Mouse (Mus musculus) myocyte (in vitro differentiated cells): ENCODE measurements around the gene Fbxl18. TPM values are rescaled to one million over a fixed set of nuclear protein-coding genes. Genes with fewer than 3 reads are reported as not detected.

Experiments used
- H3K27me3 ChIP-seq: one replicate; pipeline ENCODE4 v1.6.1; 2011; ENCODE audit not compliant: control insufficient read depth, insufficient read depth, insufficient read length
- H3K36me3 ChIP-seq: one replicate; pipeline ENCODE4 v1.6.1; 2011; ENCODE audit not compliant: control insufficient read depth, insufficient read depth
- H3K4me2 ChIP-seq: one replicate; pipeline ENCODE4 v1.6.1; 2011; ENCODE audit warnings: low read depth, control low read depth
- H3K4me3 ChIP-seq: one replicate; pipeline ENCODE4 v1.5.1; 2011; ENCODE audit warnings: mild to moderate bottlenecking, control low read depth, moderate library complexity
- H3K79me2 ChIP-seq: one replicate; pipeline ENCODE4 v1.6.1; 2011; ENCODE audit not compliant: control insufficient read depth, insufficient read depth
- H3ac ChIP-seq: one replicate; pipeline ENCODE4 v1.6.1; 2011; ENCODE audit not compliant: control insufficient read depth, insufficient read length
- CEBPB ChIP-seq: IDR thresholded peaks from 2 replicates; pipeline ENCODE4 v1.6.1; 2011; ENCODE audit warnings: mild to moderate bottlenecking, moderate library complexity; ENCODE audit not compliant: poor library complexity, insufficient read depth, severe bottlenecking
- E2F4 ChIP-seq: IDR thresholded peaks from one replicate; pipeline ENCODE4 v1.6.1; 2011; ENCODE audit warnings: mild to moderate bottlenecking, control low read depth, moderate library complexity; ENCODE audit not compliant: insufficient read depth
- MAX ChIP-seq: IDR thresholded peaks from one replicate; pipeline ENCODE4 v1.6.1; 2011; ENCODE audit warnings: low read depth, mild to moderate bottlenecking, control low read depth
- MYOD1 ChIP-seq, 3 experiments: IDR thresholded peaks; one replicate each; pipeline ENCODE4 v1.6.1; 2011; ENCODE audit warnings: control low read depth in 2 of 3, low read depth in 2 of 3, mild to moderate bottlenecking in 2 of 3, moderate library complexity in 1 of 3; ENCODE audit not compliant: insufficient read length in 2 of 3, control insufficient read depth in 1 of 3
- MYOG ChIP-seq, 3 experiments: IDR thresholded peaks; one replicate each; pipeline ENCODE4 v1.6.1; 2011; ENCODE audit warnings: control low read depth in 2 of 3, low read depth in 2 of 3, mild to moderate bottlenecking in 2 of 3; ENCODE audit not compliant: insufficient read length in 2 of 3, control insufficient read depth in 1 of 3, insufficient read depth in 1 of 3
- POLR2A ChIP-seq: IDR thresholded peaks from one replicate; pipeline ENCODE4 v1.6.1; 2011; ENCODE audit warnings: low read depth, mild to moderate bottlenecking, control low read depth, moderate library complexity; ENCODE audit not compliant: insufficient read length
- POLR2AphosphoS2 ChIP-seq: IDR thresholded peaks from one replicate; pipeline ENCODE4 v1.6.1; 2011; ENCODE audit warnings: low read depth, control low read depth; ENCODE audit not compliant: insufficient read length
- REST ChIP-seq: IDR thresholded peaks from one replicate; pipeline ENCODE4 v1.6.1; 2011; ENCODE audit warnings: mild to moderate bottlenecking, control low read depth, moderate library complexity; ENCODE audit not compliant: insufficient read depth, insufficient read length
- SRF ChIP-seq: IDR thresholded peaks from one replicate; pipeline ENCODE4 v1.6.1; 2011; ENCODE audit warnings: low read depth; ENCODE audit not compliant: control insufficient read depth, insufficient read length
- TCF12 ChIP-seq: IDR thresholded peaks from one replicate; pipeline ENCODE4 v1.6.1; 2011; ENCODE audit warnings: mild to moderate bottlenecking, control low read depth; ENCODE audit not compliant: poor library complexity, insufficient read depth, severe bottlenecking
- TCF3 ChIP-seq: IDR thresholded peaks from one replicate; pipeline ENCODE4 v1.6.1; 2011; ENCODE audit warnings: low read depth, control low read depth; ENCODE audit not compliant: insufficient read length
- USF1 ChIP-seq: IDR thresholded peaks from one replicate; pipeline ENCODE4 v1.6.1; 2011; ENCODE audit warnings: low read depth, mild to moderate bottlenecking, control low read depth, moderate library complexity
- polyA plus RNA-seq: library from polyadenylated mRNA; unstranded; fragments of >200 nt; fragmentation: generic; extraction: Trizol; gene quantifications from one replicate; pipeline ENCODE4 v1.2.1, GENCODE M21; 2012; ENCODE audit warnings: missing spikeins

Fbxl18 gene
- polyA plus RNA-seq, 1 experiment: 7.6 TPM

DNA sequence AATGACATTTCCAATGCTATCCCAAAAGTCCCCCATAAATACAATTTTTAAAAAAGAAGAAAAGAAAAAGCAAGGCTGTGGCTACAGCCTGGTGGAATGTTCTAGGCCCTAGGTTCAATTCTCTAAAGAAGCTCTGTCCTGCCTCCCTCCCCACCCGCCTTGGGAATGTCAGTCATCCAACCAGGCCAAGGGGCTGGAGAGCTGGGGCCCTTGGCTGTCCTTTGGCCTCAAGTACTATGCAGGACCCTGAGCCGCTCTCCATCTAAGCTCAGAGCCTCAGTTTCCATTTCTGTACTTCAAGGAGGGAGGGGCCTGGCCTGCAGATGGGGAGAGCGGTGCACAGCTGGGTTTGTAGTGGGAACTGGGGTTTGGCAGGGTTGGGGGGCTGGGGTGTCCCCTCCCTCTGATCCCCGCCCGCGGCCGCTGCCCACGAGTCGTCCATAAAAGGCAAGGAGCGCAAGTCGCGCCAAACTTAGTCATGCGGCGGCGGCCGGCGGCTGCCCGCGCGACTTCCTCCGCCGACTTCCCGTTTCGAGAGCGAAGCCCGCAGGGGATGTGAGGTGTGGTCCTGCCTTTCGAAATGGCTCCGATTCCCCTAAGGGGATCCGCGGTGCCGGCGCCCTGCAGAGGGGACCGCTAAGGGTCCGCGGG lies 33.7 kb upstream of the Fbxl18 start:
- Histone ChIP-seq H3K36me3 (no peaks in the 10 kb centered on the region), H3K4me3 (peak overlapping the region; percentile 56), H3K79me2 (peaks cover 16% of the 10 kb centered on the region), H3ac (peak overlapping the region; percentile 14), H3K4me2 (peak overlapping the region; percentile 73), H3K27me3 (no peaks in the 10 kb centered on the region)
- TF ChIP-seq SRF (peak; percentile 98), MYOD1 (IDR thresholded peaks at IDR 0.05; ENCODE audit: control insufficient read depth in 1 of 3, insufficient read length in 2 of 3, low read depth in 2 of 3) (peak in 1 of 3 experiments; percentile 58), POLR2A (peak; percentile 67), USF1 (no peak), CEBPB (no peak), TCF3 (no peak), MAX (no peak), MYOG (IDR thresholded peaks at IDR 0.05; ENCODE audit: control insufficient read depth in 1 of 3, insufficient read depth in 1 of 3, insufficient read length in 2 of 3, low read depth in 2 of 3) (peak in 1 of 3 experiments; percentile 23), POLR2AphosphoS2 (peak; percentile 61), E2F4 (no peak)

DNA sequence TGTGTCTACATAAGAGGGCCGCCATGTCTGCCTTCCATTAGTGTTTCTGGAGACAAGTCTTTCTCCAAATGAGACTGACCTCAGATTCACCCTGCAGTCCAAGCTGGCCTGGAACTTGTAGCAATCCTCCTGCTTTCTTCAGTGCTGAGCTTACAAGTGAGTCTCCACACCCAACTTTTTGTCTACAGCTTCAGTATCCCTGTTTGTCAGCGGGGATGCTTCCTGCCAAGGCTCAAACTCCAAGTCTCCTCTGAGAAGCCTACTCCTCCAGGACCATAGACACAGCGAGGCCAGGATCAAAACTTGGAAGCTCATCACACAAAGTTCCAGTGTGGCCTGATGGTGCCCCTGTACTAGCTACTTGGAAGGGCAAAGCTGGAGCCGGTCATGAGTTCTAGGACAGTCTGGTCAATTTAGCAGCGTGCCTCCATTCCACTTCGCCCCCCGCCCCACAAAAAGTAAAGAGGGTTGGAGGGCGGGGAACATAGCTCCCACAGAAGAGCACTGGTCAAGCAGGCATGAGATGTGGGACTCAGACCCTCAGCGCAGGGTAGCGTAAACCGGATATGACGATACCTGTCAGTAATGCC lies 32.2 kb upstream of the Fbxl18 start:
- Histone ChIP-seq H3K4me2 (no peak overlapping the region), H3K27me3 (no peaks in the 10 kb centered on the region), H3K79me2 (peaks cover 16% of the 10 kb centered on the region), H3K36me3 (no peaks in the 10 kb centered on the region), H3ac (no peak overlapping the region), H3K4me3 (no peak overlapping the region)
- no peak for TF ChIP-seq E2F4
- no peak for TF ChIP-seq TCF12
- TF ChIP-seq CEBPB: no peak
- TF ChIP-seq SRF: no peak
- no peak for TF ChIP-seq USF1

DNA sequence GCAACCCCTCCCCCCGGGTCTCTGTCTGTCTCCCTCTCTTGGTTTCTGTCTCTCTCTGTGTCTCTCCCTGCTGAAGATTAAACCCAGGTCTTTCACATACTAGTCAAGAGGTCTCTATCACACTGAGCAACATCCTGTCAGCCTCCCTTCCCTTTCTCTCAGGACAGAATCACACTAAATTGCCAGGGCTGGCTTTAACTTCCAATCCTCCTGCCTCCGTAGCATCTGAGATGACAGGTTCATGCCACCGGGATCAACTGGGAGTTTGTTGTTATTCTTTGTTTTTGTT lies 31.7 kb upstream of the Fbxl18 start:
- H3K79me2 ChIP-seq: peaks cover 16% of the 10 kb centered on the region
- no peak overlapping the region for H3K4me2 ChIP-seq
- H3K36me3 ChIP-seq: no peaks in the 10 kb centered on the region
- no peaks in the 10 kb centered on the region for H3K27me3 ChIP-seq
- no peak overlapping the region for H3K4me3 ChIP-seq
- no peak overlapping the region for H3ac ChIP-seq
- TF ChIP-seq POLR2A (no peak), SRF (no peak), TCF3 (no peak), MAX (no peak), POLR2AphosphoS2 (no peak), USF1 (no peak), CEBPB (no peak), MYOG (IDR thresholded peaks at IDR 0.05; ENCODE audit: control insufficient read depth in 1 of 3, insufficient read depth in 1 of 3, insufficient read length in 2 of 3, low read depth in 2 of 3) (no peak), MYOD1 (IDR thresholded peaks at IDR 0.05; ENCODE audit: control insufficient read depth in 1 of 3, insufficient read length in 2 of 3, low read depth in 2 of 3) (no peak), E2F4 (no peak)

DNA sequence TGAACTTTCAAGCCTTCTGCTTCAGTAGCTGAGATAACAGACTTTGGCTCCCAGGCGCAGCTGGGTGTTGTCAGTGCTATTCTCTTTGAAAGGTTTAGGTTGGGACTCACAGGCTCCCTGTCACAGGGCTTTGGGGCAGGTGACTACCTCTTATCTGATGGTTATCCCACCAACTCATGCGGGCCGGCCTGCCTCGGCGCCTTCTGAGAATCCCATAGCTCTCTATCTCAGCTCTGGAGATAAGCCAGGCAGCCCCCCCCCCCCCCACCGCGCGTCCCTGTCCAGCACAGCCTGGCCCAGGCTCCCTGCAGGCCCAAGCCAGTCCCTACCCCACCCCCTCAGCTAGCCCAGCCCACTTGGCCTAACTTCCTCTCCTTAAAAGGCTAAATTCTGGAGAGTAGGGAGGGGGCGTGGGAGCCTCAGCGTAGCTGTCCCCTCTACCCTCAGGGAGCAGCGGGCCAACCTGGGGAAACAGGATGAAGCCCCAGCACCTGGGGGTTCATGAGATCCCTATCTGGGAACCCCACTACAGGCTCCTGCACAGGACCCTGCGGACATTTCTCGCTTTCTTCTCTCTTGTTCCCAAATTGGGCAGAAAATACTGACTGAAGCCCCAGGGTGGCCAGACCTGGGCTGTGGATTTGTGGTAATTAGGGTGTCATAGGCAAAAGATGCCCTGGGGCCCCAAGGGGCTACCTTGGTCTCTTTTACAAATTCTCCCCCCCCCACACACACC lies 31.2 kb upstream of the Fbxl18 start:
- peaks cover 13% of the 10 kb centered on the region for H3K79me2 ChIP-seq
- TF ChIP-seq TCF12: no peak
- TF ChIP-seq REST: no peak
- peak; percentile 91 for TF ChIP-seq SRF
- TF ChIP-seq MYOD1 (IDR thresholded peaks at IDR 0.05; ENCODE audit: control insufficient read depth in 1 of 3, insufficient read length in 2 of 3, low read depth in 2 of 3): no peak
- no peak for TF ChIP-seq POLR2A
- no peaks in the 10 kb centered on the region for H3K36me3 ChIP-seq
- H3K4me2 ChIP-seq: peak overlapping the region; percentile 33
- no peaks in the 10 kb centered on the region for H3K27me3 ChIP-seq
- no peak overlapping the region for H3ac ChIP-seq
- H3K4me3 ChIP-seq: no peak overlapping the region

DNA sequence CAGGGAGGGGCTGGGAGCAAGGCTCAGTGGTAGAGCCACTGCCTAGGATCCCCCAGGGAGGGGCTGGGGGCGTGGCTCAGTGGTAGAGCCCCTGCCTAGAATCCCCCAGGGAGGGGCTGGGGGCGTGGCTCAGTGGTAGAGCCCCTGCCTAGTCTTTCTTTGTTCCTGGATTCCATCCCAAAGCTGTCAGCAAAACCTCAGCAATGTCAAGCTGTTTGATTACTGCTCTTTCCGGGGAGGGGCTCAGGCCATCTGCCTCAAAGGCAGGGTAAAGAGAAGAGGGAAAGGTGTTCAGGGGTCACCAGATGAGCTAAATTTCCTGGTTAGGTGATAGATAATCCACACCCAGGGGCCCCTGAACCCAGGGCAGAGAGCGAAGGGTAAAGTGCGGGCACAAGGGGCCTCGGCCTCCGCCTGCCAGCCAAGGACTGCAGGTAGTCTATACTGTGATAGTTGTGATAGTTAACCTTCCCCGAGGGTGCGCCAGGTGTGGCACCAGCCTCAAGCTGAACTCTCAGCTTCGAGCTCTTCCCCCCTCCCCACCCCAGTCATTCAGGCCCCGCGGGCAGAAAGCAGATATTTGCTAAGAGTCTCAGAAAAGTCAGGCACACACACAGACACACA lies 29.2 kb upstream of the Fbxl18 start:
- Histone ChIP-seq H3K4me2 (no peak overlapping the region), H3K79me2 (peaks cover under 1% of the 10 kb centered on the region), H3K4me3 (no peak overlapping the region), H3K36me3 (no peaks in the 10 kb centered on the region), H3ac (no peak overlapping the region), H3K27me3 (no peaks in the 10 kb centered on the region)
- TF ChIP-seq POLR2AphosphoS2: no peak
- TF ChIP-seq POLR2A: no peak
- no peak for TF ChIP-seq USF1
- no peak for TF ChIP-seq E2F4
- TF ChIP-seq MYOG (IDR thresholded peaks at IDR 0.05; ENCODE audit: control insufficient read depth in 1 of 3, insufficient read depth in 1 of 3, insufficient read length in 2 of 3, low read depth in 2 of 3): no peak
- no peak for TF ChIP-seq MAX
